9 mouse cellular contexts compared by ENCODE assay signal in genomic region chr9:114767030-114767429, GRCm38 (mm10). TPM values are rescaled to one million over a fixed set of nuclear protein-coding genes. Genes with fewer than 3 reads are reported as not detected.
DNase-seq lines count a peak whose midpoint lies in the region; ATAC-seq and TF ChIP-seq lines count a peak whose summit lies in the region.
"Had no signal": no experiment of that assay in that cellular context is flagged by ENCODE, and none has a peak within 500 bp of the region (broad histone marks: within the 10 kb centered on the region; RNA-seq: fewer than 3 reads in every experiment).

No protein-coding gene starts in this region.

- 28% methylated on average over 13 of the region's 13 CpGs for WGBS in forebrain, embryonic 14.5 days
- WGBS in limb, embryonic 12.5 days = 35% methylated on average over 13 of the region's 13 CpGs
- 78% methylated on average over 13 of the region's 13 CpGs for WGBS in heart, adult 2 months

- intact Hi-C loops in left cerebral cortex, postnatal 4 days (cut with DNase I) = no loop called here
- intact Hi-C loops in heart, adult 2 months (cut with DNase I) = no loop called here

- H3K27me3 ChIP-seq in forebrain, embryonic 14.5 days (replicated peaks; ENCODE audit: control insufficient read depth, insufficient read depth, low read length) = no peaks in the 10 kb centered on the region
- H3K27me3 ChIP-seq in limb, embryonic 12.5 days = no peaks in the 10 kb centered on the region
- no peaks in the 10 kb centered on the region for H3K27me3 ChIP-seq in heart, adult 2 months (ENCODE audit: control insufficient read depth, insufficient read depth, low read length)

- peaks cover 7% of the 10 kb centered on the region for H3K4me1 ChIP-seq in forebrain, embryonic 14.5 days (ENCODE audit: control insufficient read depth, insufficient read depth, low read length)
- peaks cover 20% of the 10 kb centered on the region for H3K4me1 ChIP-seq in limb, embryonic 12.5 days (replicated peaks)
- H3K4me1 ChIP-seq in heart, adult 2 months (ENCODE audit: control insufficient read depth, insufficient read depth, low read length) = no peaks in the 10 kb centered on the region

- TF ChIP-seq EP300 in heart, adult 2 months (IDR thresholded peaks at IDR 0.05; ENCODE audit: insufficient read depth, low read depth, low read length) = no peak

- H3K27ac ChIP-seq in forebrain, embryonic 14.5 days (ENCODE audit: low read depth, low read length) = peak overlapping the region; percentile 33; the same call in 1 of the 2 replicates
- H3K27ac ChIP-seq in limb, embryonic 12.5 days = peak overlapping the region; percentile 84
- no peak overlapping the region for H3K27ac ChIP-seq in heart, adult 2 months

- DNase-seq in left cerebral cortex, postnatal 4 days = peak; percentile 95
- DNase-seq in left cerebral cortex, adult 11 months (ENCODE audit: low spot score) = no peak
- DNase-seq in forebrain, embryonic 14.5 days (ENCODE audit: low spot score) = peak; percentile 89
- no peak for DNase-seq in lung, postnatal 4 days
- DNase-seq in heart, adult 2 months = no peak
- DNase-seq: lung, embryonic 14.5 days had no signal

- TF ChIP-seq CTCF in heart, adult 2 months (IDR thresholded peaks at IDR 0.05) = no peak

- H3K9me3 ChIP-seq in forebrain, embryonic 14.5 days (replicated peaks; ENCODE audit: control insufficient read depth, low read length) = no peaks in the 10 kb centered on the region
- H3K9me3 ChIP-seq in limb, embryonic 12.5 days = 0 out of 2 replicates have a peak, but pooled peaks cover 3% of the 10 kb centered on the region

- TF ChIP-seq POLR2A in heart, adult 2 months (IDR thresholded peaks at IDR 0.05; ENCODE audit: insufficient read depth, low read depth, low read length) = no peak

- no peaks in the 10 kb centered on the region for H3K36me3 ChIP-seq in forebrain, embryonic 14.5 days (ENCODE audit: control insufficient read depth, insufficient read depth, low read length)
- peaks cover 34% of the 10 kb centered on the region for H3K36me3 ChIP-seq in limb, embryonic 12.5 days
- no peaks in the 10 kb centered on the region for H3K36me3 ChIP-seq in heart, adult 2 months (ENCODE audit: control insufficient read depth, insufficient read depth, low read length)

- H3K4me2 ChIP-seq in forebrain, embryonic 14.5 days (ENCODE audit: low read length) = no peak overlapping the region
- H3K4me2 ChIP-seq in limb, embryonic 12.5 days = peak overlapping the region; percentile 24
- H3K4me2 ChIP-seq: lung, embryonic 14.5 days had no signal

- H3K79me2 ChIP-seq in heart, adult 2 months (replicated peaks; ENCODE audit: control insufficient read depth, insufficient read depth, low read length) = no peaks in the 10 kb centered on the region

- no peak overlapping the region for H3K4me3 ChIP-seq in forebrain, embryonic 14.5 days (ENCODE audit: low read depth, low read length)
- no peak overlapping the region for H3K4me3 ChIP-seq in limb, embryonic 12.5 days (replicated peaks)
- no peak overlapping the region for H3K4me3 ChIP-seq in heart, adult 2 months

- peak; percentile 49; the same call in 1 of the 2 replicates for ATAC-seq in cerebellum, adult (ENCODE audit: insufficient number of reproducible peaks, low FRiP score, low TSS enrichment)
- peak; percentile 84 for ATAC-seq in forebrain, embryonic 14.5 days
- ATAC-seq in limb, embryonic 12.5 days (ENCODE audit: insufficient number of reproducible peaks, insufficient read depth, low FRiP score, low TSS enrichment, low read depth) = 0 out of 2 replicates have a peak, but pooled peaks have one; percentile 23
- no peak for ATAC-seq in erythroblast, adult 5-6 weeks (replicated peaks; ENCODE audit: low FRiP score, poor library complexity, severe bottlenecking)

- no peak overlapping the region; the same call in 1 of the 2 replicates for H3K9ac ChIP-seq in forebrain, embryonic 14.5 days (ENCODE audit: low read length)
- H3K9ac ChIP-seq in limb, embryonic 12.5 days (replicated peaks) = 0 out of 2 replicates have a peak overlapping the region, but pooled peaks have one; percentile 27
- no peak overlapping the region for H3K9ac ChIP-seq in heart, adult 2 months (ENCODE audit: low read depth, low read length)
- H3K9ac ChIP-seq: lung, embryonic 14.5 days had no signal

RNA-seq across cellular contexts. Expression of gene Cmtm7, which starts 14.6 kb away (rescaled TPM):
- 1 to 10 TPM; 3.1 to 3.8 TPM for total RNA-seq in left cerebral cortex, postnatal 4 days (2021)
- 16.5 and 25.6 TPM in 2 replicates for polyA plus RNA-seq in forebrain, embryonic 14.5 days (2014; fragmentation: Nextera tagmentation; extraction: Ambion mirVana)
- 78.6 and 80.9 TPM in 2 replicates for polyA plus RNA-seq in limb, embryonic 12.5 days (2016; fragmentation: Nextera tagmentation; extraction: Ambion mirVana)
- 62.7 and 84.2 TPM in 2 replicates for total RNA-seq in erythroblast, adult 5-6 weeks (2015; ENCODE audit: low replicate concordance)
- 59.2 and 111 TPM in 2 replicates for total RNA-seq in erythroblast, adult 5-6 weeks (2017; ENCODE audit: low replicate concordance)
- total RNA-seq in heart, adult 2 months (2021) = 10 to 100 TPM; 11.5 to 12.6 TPM
- 46.6 and 60.2 TPM in 2 replicates for polyA plus RNA-seq in heart, adult 2 months (2012; rRNA removed)

RNA-seq across cellular contexts. Expression of gene Cmtm6, which starts 36.1 kb away (rescaled TPM):
- total RNA-seq in left cerebral cortex, postnatal 4 days (2021) = 10 to 100 TPM; 19.6 to 20.6 TPM
- 23.9 and 26.1 TPM in 2 replicates for polyA plus RNA-seq in forebrain, embryonic 14.5 days (2014; fragmentation: Nextera tagmentation; extraction: Ambion mirVana)
- polyA plus RNA-seq in limb, embryonic 12.5 days (2016; fragmentation: Nextera tagmentation; extraction: Ambion mirVana) = 24.9 and 26.1 TPM in 2 replicates
- total RNA-seq in erythroblast, adult 5-6 weeks (2015; ENCODE audit: low replicate concordance) = 9.6 and 23.0 TPM in 2 replicates
- 17.0 and 24.4 TPM in 2 replicates for total RNA-seq in erythroblast, adult 5-6 weeks (2017; ENCODE audit: low replicate concordance)
- total RNA-seq in heart, adult 2 months (2021) = 10 to 100 TPM; 21.0 to 25.8 TPM
- polyA plus RNA-seq in heart, adult 2 months (2012; rRNA removed) = 17.9 and 38.0 TPM in 2 replicates

Comparison
In these comparisons a context has a peak if more than half of its experiments do, and no peak if none do; other contexts are left out.
1. DNase-seq: peak in left cerebral cortex, postnatal 4 days (single experiment) and forebrain, embryonic 14.5 days (single experiment); none in left cerebral cortex, adult 11 months (single experiment), lung, postnatal 4 days (0 of 2) and heart, adult 2 months (0 of 2).
2. RNA of gene Cmtm7, which starts 14.6 kb away (total RNA-seq): 59.2 to 111 TPM in erythroblast, adult 5-6 weeks; 11.5 to 12.6 TPM in heart, adult 2 months and 3.1 to 3.8 TPM in left cerebral cortex, postnatal 4 days; every median in the first group is over 4 times any median in the second.